Mouse (Mus musculus): ENCODE results near the gene Gm20547. TPM values are rescaled to one million over a fixed set of nuclear protein-coding genes. Genes with fewer than 3 reads are reported as not detected.
A peak's percentile ranks its signal among the peaks of the same experiment; 100 is the strongest.
"Not testable (repeated sequence)": the region's sequence is repeated elsewhere in the genome, so short reads cannot be mapped to it uniquely, and the experiment has no call there.

The Gm20547 gene
- total RNA-seq, 1 experiment, result 0.31 TPM

- in situ Hi-C loops (cut with MboI; ENCODE audit: low sequenced_read_pairs in 2 of 2, unreplicated experiment in 2 of 2), result no loop called here
These were observed 21.1 kb upstream of the Gm20547 start for GRCm38 (mm10) chr17:34902895-34903294.

GRCm38 (mm10) chr17:34901948-34902347, 20.1 kb upstream of the Gm20547 start:
- 0 out of 2 replicates have a peak, but pooled peaks have one; percentile 59 for TF ChIP-seq ZNF384 (IDR thresholded peaks at IDR 0.05; ENCODE audit: low read depth, low read length)
- H3K4me3 ChIP-seq (ENCODE audit: insufficient read depth in 1 of 2, low read depth in 1 of 2, low read length in 2 of 2, poor library complexity in 1 of 2, severe bottlenecking in 1 of 2); H3K9me3 ChIP-seq (ENCODE audit: control insufficient read depth, insufficient read depth, low read depth, low read length); H3K9ac ChIP-seq (ENCODE audit: insufficient read depth, low read depth, low read length, poor library complexity, severe bottlenecking); DNase-seq (ENCODE audit: low read depth, low spot score); H3K27ac ChIP-seq (ENCODE audit: insufficient read depth, low read depth, low read length, poor library complexity, severe bottlenecking); in situ Hi-C loops (cut with MboI; ENCODE audit: low sequenced_read_pairs in 2 of 2, unreplicated experiment in 2 of 2): not testable (repeated sequence)
- peaks cover 11 to 27% of the 10 kb centered on the region in 2 experiments; a peak in 3 of 4 replicates for H3K4me1 ChIP-seq (ENCODE audit: control insufficient read depth in 2 of 2, insufficient read depth in 2 of 2, low read length in 2 of 2, poor library complexity in 1 of 2)
- H3K36me3 ChIP-seq (ENCODE audit: control insufficient read depth, insufficient read depth, low read length, poor library complexity, severe bottlenecking), result peaks cover 21% of the 10 kb centered on the region

More at GRCm38 (mm10) chr17:34902895-34903294, 21.1 kb upstream of the Gm20547 start:
- DNase-seq (ENCODE audit: low read depth, low spot score), result no peak
- peak overlapping the region in 1 of 2 experiments; percentile 10; a peak in 1 of 4 replicates for H3K4me3 ChIP-seq (ENCODE audit: insufficient read depth in 1 of 2, low read depth in 1 of 2, low read length in 2 of 2, poor library complexity in 1 of 2, severe bottlenecking in 1 of 2)
- TF ChIP-seq HCFC1 (IDR thresholded peaks at IDR 0.05; ENCODE audit: borderline replicate concordance, insufficient read depth, low read length), result no peak
- TF ChIP-seq ZNF384 (IDR thresholded peaks at IDR 0.05; ENCODE audit: low read depth, low read length), result no peak
- no peak for TF ChIP-seq ZC3H11A (IDR thresholded peaks at IDR 0.05; ENCODE audit: borderline replicate concordance, low read depth, low read length)
- TF ChIP-seq CHD2 (IDR thresholded peaks at IDR 0.05; ENCODE audit: low read depth, low read length), result no peak
- TF ChIP-seq MAFK (IDR thresholded peaks at IDR 0.05; ENCODE audit: insufficient read depth, low read depth, low read length), result no peak
- peaks cover 4 to 32% of the 10 kb centered on the region in 2 experiments; a peak in 3 of 4 replicates for H3K4me1 ChIP-seq (ENCODE audit: control insufficient read depth in 2 of 2, insufficient read depth in 2 of 2, low read length in 2 of 2, poor library complexity in 1 of 2)
- H3K27ac ChIP-seq (ENCODE audit: insufficient read depth, low read depth, low read length, poor library complexity, severe bottlenecking), result peak overlapping the region; percentile 34; the same call in 1 of the 2 replicates
- peaks cover 31% of the 10 kb centered on the region for H3K36me3 ChIP-seq (ENCODE audit: control insufficient read depth, insufficient read depth, low read length, poor library complexity, severe bottlenecking)
- H3K9me3 ChIP-seq (ENCODE audit: control insufficient read depth, insufficient read depth, low read depth, low read length), result no peaks in the 10 kb centered on the region
- no peak overlapping the region; the same call in 1 of the 2 replicates for H3K9ac ChIP-seq (ENCODE audit: insufficient read depth, low read depth, low read length, poor library complexity, severe bottlenecking)

- DNase-seq (ENCODE audit: low read depth, low spot score); H3K4me3 ChIP-seq (ENCODE audit: insufficient read depth in 1 of 2, low read depth in 1 of 2, low read length in 2 of 2, poor library complexity in 1 of 2, severe bottlenecking in 1 of 2); H3K9ac ChIP-seq (ENCODE audit: insufficient read depth, low read depth, low read length, poor library complexity, severe bottlenecking); H3K27ac ChIP-seq (ENCODE audit: insufficient read depth, low read depth, low read length, poor library complexity, severe bottlenecking); in situ Hi-C loops (cut with MboI; ENCODE audit: low sequenced_read_pairs in 2 of 2, unreplicated experiment in 2 of 2); H3K9me3 ChIP-seq (ENCODE audit: control insufficient read depth, insufficient read depth, low read depth, low read length): not testable (repeated sequence)
- Histone ChIP-seq H3K36me3 (ENCODE audit: control insufficient read depth, insufficient read depth, low read length, poor library complexity, severe bottlenecking) (peaks cover 14% of the 10 kb centered on the region), H3K4me1 (ENCODE audit: control insufficient read depth in 2 of 2, insufficient read depth in 2 of 2, low read length in 2 of 2, poor library complexity in 1 of 2) (peaks cover 11 to 25% of the 10 kb centered on the region in 2 experiments; a peak in 3 of 4 replicates)
These were observed 19.0 kb upstream of the Gm20547 start for GRCm38 (mm10) chr17:34900826-34901225.

- no peak for DNase-seq (ENCODE audit: low read depth, low spot score)
- Histone ChIP-seq H3K4me1 (ENCODE audit: control insufficient read depth in 2 of 2, insufficient read depth in 2 of 2, low read length in 2 of 2, poor library complexity in 1 of 2) (peaks cover 11 to 23% of the 10 kb centered on the region in 2 experiments; a peak in 3 of 4 replicates), H3K27ac (ENCODE audit: insufficient read depth, low read depth, low read length, poor library complexity, severe bottlenecking) (no peak overlapping the region), H3K9me3 (ENCODE audit: control insufficient read depth, insufficient read depth, low read depth, low read length) (no peaks in the 10 kb centered on the region), H3K36me3 (ENCODE audit: control insufficient read depth, insufficient read depth, low read length, poor library complexity, severe bottlenecking) (peaks cover 7% of the 10 kb centered on the region), H3K4me3 (ENCODE audit: insufficient read depth in 1 of 2, low read depth in 1 of 2, low read length in 2 of 2, poor library complexity in 1 of 2, severe bottlenecking in 1 of 2) (peak overlapping the region; percentile 75 to 97), H3K9ac (ENCODE audit: insufficient read depth, low read depth, low read length, poor library complexity, severe bottlenecking) (peak overlapping the region; percentile 70; the same call in 1 of the 2 replicates)
- TF ChIP-seq ZNF384 (IDR thresholded peaks at IDR 0.05; ENCODE audit: low read depth, low read length), result peak; percentile 82
- no peak for TF ChIP-seq HCFC1 (IDR thresholded peaks at IDR 0.05; ENCODE audit: borderline replicate concordance, insufficient read depth, low read length)
- TF ChIP-seq CHD2 (IDR thresholded peaks at IDR 0.05; ENCODE audit: low read depth, low read length), result no peak
- no peak for TF ChIP-seq ZC3H11A (IDR thresholded peaks at IDR 0.05; ENCODE audit: borderline replicate concordance, low read depth, low read length)
- TF ChIP-seq MAFK (IDR thresholded peaks at IDR 0.05; ENCODE audit: insufficient read depth, low read depth, low read length), result no peak
- in situ Hi-C loops (cut with MboI; ENCODE audit: low sequenced_read_pairs in 2 of 2, unreplicated experiment in 2 of 2), result no loop called here
These were observed 18.0 kb upstream of the Gm20547 start for GRCm38 (mm10) chr17:34899890-34900243.
